Mouse (Mus musculus) telencephalon, adult 2 months (tissue): ENCODE results near the gene Esf1.
"Not testable (repeated sequence)": the region's sequence is repeated elsewhere in the genome, so short reads cannot be mapped to it uniquely, and the experiment has no call there.

Source experiments
- DNase-seq: peaks from one replicate; pipeline ENCODE4 v3.0.0-alpha.2; 2011; ENCODE audit warnings: low read depth, low spot score

The Esf1 gene

DNA sequence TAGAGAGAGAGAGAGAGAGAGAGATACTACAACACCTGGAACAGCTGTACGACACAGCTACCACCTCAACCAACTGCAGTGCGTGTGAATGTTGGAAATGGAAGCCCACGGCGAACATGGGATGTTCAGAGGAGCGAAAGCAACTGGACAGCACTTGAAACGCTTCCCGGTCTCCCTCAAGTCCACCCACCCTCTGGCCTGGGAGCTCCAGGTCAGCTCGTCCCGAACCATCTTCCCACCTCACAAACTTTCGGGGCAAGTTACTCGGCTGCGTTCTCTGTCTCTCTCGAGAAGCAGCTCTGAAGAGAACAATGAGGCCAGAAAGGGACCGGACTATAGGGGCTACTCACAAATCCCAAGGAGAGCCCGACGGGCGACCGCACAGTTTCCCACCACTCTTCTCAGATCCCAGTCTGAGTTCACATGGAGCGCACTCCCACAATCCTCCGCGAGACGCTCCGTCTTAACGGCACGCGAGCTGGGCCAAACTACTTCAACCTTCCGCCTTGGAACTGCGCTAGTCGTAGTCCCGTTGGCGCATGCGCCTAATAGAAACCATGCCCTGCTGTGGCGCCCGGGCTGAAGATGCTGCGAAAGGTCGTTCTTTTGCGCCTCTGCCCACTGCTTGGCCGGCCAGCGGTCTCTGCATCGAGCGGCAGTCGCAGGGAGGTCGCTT is at the start of gene Esf1, which contains the start of gene Ndufaf5:
Esf1 (minus strand) TSS at position 438 of the 676 bp plus-strand sequence.
Ndufaf5 (plus strand) TSS at position 523 of the 676 bp plus-strand sequence.
- DNase-seq = peak; percentile 96

GRCm38 (mm10) chr2:140215965-140216364 is 45.6 kb upstream of the Esf1 start:
- no peak for DNase-seq

- no peak for DNase-seq
Measured at GRCm38 (mm10) chr2:140215415-140215814, 45.1 kb upstream of the Esf1 start.

GRCm38 (mm10) chr2:140214519-140215027 is 44.2 kb upstream of the Esf1 start:
- no peak for DNase-seq

- no peak for DNase-seq
Measured at GRCm38 (mm10) chr2:140203756-140204155, 33.4 kb upstream of the Esf1 start.

DNA sequence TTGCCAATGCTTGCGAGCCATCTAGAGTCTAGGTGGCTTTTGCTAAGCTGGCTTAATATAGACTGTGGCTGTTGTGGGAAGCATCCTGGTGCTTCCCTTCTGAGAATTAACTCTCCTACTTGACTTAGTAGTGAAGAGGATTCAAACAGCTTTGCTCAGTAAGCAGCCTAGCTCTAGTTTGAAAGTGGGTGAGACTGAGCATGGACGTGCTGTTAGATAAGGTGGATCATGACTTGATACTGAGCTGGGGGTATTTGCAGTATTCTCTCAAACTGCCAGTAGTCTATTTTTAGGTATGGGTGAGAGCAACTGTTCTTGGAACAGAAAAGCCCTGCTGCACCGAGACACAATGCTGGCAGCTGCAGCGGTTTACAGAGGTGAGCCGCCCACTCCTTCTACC is 32.2 kb upstream of the Esf1 start:
- peak; percentile 50 for DNase-seq

DNA sequence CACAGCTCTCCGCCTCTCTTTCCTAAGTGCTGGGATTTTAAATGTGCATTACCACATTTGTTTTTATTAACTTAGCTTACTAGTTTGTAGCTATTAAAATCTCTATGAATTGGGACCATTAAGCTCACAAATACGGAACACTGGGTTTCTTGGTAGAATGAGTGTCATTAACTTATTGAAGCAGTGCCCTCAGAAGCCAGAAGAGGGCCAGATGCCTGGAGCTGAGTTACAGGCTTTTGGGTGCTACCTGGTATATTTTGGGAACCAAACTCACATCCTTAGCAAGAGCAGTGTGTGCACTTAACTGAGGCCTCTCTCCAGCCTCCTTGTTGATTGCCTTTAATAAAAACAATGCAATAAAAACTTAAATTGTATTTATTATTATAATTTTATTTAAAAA is 30.3 kb upstream of the Esf1 start:
- no peak for DNase-seq

DNA sequence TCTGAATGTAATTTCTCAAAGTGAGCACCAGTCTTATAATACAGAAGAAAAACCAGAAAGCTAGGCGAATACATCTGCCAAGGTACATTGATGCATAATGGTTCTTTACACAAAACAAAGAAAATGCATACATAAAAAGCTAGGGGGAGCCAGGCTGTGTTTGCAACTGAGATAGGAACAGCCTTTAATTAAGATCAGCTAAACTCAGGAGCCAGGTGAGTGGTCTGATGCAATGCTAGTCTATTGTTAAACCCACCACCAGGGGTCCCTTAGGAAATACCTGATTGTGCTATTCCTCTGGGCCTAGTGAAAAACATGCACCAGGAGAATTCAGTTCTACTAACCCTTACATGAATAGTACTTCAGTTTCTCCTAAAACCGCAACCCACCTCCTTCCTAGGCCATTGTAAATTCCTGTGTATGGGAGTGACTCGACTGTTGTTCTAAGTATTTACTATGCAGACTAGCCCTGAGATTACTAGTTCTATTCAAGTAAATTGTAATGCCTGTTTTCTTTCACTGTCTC is 15.4 kb upstream of the Esf1 start:
- DNase-seq = not testable (repeated sequence)

DNA sequence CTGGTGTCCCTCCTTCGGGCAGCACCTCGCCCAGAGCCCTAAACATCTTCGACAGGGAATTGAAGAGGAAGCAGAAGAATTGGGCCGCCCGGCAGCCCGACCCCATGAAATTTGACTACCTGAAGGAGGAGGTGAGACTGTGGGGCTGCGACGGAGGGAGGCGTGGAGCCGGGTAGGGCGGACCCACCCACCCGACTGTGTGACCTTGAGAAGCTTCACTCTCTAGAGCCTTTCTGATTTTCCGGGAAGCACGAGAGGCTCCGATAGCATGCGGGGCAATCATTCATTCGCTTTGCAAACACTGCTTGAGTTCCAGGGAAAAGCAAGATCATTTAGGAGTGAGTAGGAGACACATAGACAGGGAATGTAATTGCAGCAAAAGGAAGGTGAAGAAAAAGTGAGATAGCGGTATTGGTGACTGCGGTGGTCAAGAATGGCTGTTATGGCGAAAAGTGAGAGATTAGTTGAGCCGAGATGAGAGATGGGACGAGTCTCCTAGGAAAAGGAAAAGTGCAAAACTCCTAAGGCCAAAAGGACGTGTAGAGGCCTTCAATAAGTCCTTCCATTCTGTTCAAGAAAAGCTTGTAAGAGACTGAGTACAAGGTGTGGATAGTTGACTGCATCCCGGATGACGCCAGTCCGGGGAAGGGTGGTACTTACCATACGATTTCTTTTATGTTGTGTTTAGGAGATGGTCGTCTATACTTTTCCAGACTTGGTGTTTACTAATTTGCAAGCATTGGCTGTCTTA is 614 bp upstream of the Esf1 start:
- DNase-seq = no peak

- DNase-seq = no peak
Measured at GRCm38 (mm10) chr2:140169057-140169456, 1.3 kb downstream of the Esf1 start.

- DNase-seq = no peak
Measured at GRCm38 (mm10) chr2:140163351-140163854, 7.0 kb downstream of the Esf1 start.

DNA sequence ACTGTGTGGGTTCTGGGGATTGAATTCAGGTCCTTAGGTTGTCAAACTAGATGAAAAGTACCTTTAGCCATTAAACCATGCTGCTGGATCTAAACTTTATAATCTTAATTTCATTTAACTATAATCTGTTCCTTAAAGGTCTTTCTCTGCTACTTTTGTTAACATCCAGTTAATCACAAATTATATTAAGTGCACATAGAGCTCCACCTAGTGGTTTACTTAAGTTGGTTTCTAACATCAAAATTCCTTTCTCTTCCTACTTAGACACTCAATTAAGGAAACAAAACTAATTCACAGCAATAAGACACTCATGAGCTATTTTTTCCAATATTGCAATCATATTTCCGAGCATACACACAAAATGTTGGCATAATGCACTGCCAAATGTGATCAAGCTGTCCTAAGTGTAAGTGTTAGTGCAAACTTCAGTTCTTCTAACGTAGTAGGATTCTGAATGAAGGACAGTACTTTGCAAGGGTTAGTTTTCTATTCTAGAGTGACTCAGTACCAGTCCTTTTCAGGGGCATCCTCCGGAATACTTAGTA is 11.1 kb downstream of the Esf1 start:
- DNase-seq = no peak

- DNase-seq = not testable (repeated sequence)
Measured at GRCm38 (mm10) chr2:140151743-140152142, 18.6 kb downstream of the Esf1 start, which contains the start of gene Gm17374. Gene Gm17374, plus strand, starts transcription at chr2:140152043.

DNA sequence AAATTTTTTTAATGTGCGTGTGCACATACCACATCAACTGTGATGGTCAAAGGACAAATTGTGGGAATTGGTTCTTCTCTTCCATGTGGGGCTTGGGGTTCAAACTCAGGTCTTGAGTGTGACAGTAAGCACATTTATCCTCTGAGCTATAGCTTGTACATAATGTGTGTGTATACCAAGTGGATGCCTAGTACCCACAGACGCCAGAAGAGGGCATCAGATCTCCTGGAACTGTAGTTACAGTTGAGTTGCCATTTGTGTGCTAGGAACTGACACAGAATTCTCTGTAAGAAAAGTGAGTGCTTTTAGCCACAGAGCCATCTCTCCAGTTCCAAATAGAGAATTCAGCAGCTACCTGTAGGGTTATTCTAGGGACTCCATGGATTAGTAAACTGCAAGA is 44.8 kb downstream of the Esf1 start:
- DNase-seq = no peak

- DNase-seq = peak; percentile 66
Measured at GRCm38 (mm10) chr2:140113851-140114250, 56.5 kb downstream of the Esf1 start.

DNA sequence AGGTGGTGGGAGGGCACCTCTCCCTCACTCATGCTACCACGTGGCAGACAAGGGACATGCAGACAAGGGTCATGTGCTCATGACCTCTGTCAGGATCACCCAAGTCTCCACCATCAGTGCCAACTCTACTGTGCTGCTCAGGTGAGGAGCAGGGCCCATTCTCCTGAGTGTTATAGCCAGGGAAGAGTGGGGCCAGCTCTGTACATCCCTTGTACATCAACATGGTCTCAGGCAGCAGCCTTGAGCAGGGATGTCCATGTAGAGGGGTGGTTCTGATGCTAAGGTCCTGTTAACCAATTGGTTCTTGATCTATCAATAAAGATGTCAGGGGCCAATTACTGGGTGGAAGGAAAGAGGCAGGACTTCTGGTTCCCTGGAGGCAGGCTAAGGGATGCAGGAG is 61.4 kb downstream of the Esf1 start:
- DNase-seq = no peak

DNA sequence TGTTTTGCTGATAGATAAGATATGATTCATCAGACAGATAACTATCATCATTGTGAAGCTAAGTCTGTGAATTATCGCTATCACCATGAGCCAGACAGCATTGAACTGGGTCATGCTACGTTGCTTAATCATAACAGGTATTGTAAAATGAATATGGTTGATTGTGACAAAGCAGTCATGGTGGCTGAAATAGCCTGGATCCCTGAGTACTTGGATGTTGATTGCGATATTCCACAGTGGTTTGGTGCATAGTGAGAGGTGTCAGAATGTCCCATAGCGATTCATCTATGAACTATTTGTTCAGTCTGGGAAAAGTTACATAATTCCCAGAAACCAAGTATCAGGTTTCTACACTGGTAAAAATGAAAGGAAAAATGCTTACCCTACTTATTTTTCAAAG is 62.7 kb downstream of the Esf1 start:
- DNase-seq = no peak

DNA sequence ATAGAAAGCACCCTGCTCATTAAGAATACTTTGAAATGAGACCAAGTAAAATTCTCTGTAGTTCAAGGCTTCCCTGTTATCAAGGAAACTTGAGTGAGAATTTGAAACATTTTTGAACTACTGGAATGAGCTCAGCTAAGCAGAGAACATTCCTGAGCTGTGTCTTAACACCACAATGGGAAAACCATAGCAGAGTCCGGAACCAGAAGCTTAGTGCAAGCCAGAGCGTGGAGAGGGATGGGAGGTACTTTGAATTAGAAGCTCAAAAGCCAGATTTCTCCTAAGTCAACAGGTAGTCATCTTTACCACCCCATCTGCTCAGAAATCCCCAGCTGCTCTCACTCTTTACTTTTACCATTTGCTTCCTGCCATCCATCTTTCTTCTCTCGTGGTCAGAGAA is 65.4 kb downstream of the Esf1 start:
- no peak for DNase-seq

GRCm38 (mm10) chr2:140100551-140101474 is 69.6 kb downstream of the Esf1 start:
- no peak for DNase-seq

- no peak for DNase-seq
Measured at GRCm38 (mm10) chr2:140099971-140100370, 70.4 kb downstream of the Esf1 start.

- no peak for DNase-seq
Measured at GRCm38 (mm10) chr2:140097131-140097591, 73.2 kb downstream of the Esf1 start.
